Mouse (Mus musculus): ENCODE measurements around the gene Napepld. TPM values are rescaled to one million over a fixed set of nuclear protein-coding genes. Genes with fewer than 3 reads are reported as not detected.

Gene Napepld
- polyA plus RNA-seq, 1 experiment from 2014 or later, result 6.0 TPM

DNA sequence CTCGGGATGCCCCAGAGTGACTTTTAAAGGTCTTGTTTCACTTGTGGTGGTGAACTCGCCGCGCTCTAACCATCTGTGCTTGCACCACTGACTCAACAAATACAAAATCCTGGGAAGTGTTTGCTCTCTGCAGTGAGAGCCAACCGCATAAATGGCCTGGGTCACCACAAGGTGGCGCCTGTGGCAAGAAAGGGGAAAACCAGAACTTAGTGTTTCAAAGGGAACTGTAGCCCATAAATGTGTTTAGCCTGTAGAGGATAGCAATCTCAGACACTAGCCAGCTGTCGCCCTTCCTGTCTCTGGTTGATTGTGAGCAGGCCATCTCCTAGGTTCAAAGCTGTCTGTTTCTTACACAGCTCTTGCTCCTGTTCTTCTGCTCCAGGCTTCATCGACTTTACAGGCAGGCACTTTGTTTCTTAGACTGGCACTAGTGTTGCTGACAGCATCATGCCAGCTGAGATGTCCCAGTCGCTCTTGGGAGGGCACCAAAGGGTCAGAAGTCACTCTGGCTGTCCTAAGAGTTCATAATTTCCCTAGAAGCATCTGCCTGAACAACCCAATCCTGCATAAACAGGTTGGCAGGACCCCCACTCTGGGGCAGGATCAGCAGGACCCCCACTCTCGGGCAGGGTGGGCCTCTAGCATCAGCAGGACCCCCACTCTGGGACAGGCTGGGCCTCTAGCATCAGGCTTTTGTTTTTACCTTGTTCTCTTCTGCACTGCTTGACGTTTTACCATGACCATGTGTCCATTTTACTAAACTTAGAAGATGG, 42.4 kb downstream of the Napepld start:
- no peak overlapping the region for H3K4me2 ChIP-seq

GRCm38 (mm10) chr5:21658038-21658437, 43.2 kb downstream of the Napepld start:
- Histone ChIP-seq H3K9ac (no peak overlapping the region), H3K4me1 (peaks cover 5% of the 10 kb centered on the region), H3K4me2 (no peak overlapping the region), H3K4me3 (replicated peaks) (no peak overlapping the region), H3K27ac (0 out of 2 replicates have a peak overlapping the region, but pooled peaks have one; percentile 18), H3K36me3 (peaks cover 73% of the 10 kb centered on the region), H3K27me3 (no peaks in the 10 kb centered on the region), H3K9me3 (replicated peaks) (no peaks in the 10 kb centered on the region)
- no peak for ATAC-seq (replicated peaks; ENCODE audit: low FRiP score)
- WGBS, result 88% methylated on average over 6 of the region's 6 CpGs

More for the DNA sequence above, 42.4 kb downstream of the Napepld start:
- no peak overlapping the region for H3K9ac ChIP-seq
- peak; percentile 84 for ATAC-seq (replicated peaks; ENCODE audit: low FRiP score)
- WGBS, result 55% methylated on average over 11 of the region's 11 CpGs
- no peak overlapping the region for H3K4me3 ChIP-seq (replicated peaks)
- H3K27ac ChIP-seq, result peak overlapping the region; percentile 43
- peaks cover 73% of the 10 kb centered on the region for H3K36me3 ChIP-seq
- peaks cover 5% of the 10 kb centered on the region for H3K4me1 ChIP-seq
- no peaks in the 10 kb centered on the region for H3K27me3 ChIP-seq
- no peaks in the 10 kb centered on the region for H3K9me3 ChIP-seq (replicated peaks)

- 87% methylated on average over 9 of the region's 9 CpGs for WGBS
- Histone ChIP-seq H3K4me3 (replicated peaks) (no peak overlapping the region), H3K9ac (no peak overlapping the region), H3K4me1 (peaks cover 5% of the 10 kb centered on the region), H3K27ac (no peak overlapping the region), H3K4me2 (no peak overlapping the region), H3K27me3 (no peaks in the 10 kb centered on the region), H3K9me3 (replicated peaks) (no peaks in the 10 kb centered on the region), H3K36me3 (peaks cover 75% of the 10 kb centered on the region)
- no peak for ATAC-seq (replicated peaks; ENCODE audit: low FRiP score)
Measured at GRCm38 (mm10) chr5:21656912-21657311, 44.3 kb downstream of the Napepld start.

- WGBS, result 70% methylated on average over 7 of the region's 7 CpGs
- ATAC-seq (replicated peaks; ENCODE audit: low FRiP score), result no peak
- H3K27ac ChIP-seq, result no peak overlapping the region
- H3K4me3 ChIP-seq (replicated peaks), result no peak overlapping the region
- no peaks in the 10 kb centered on the region for H3K9me3 ChIP-seq (replicated peaks)
- H3K4me2 ChIP-seq, result no peak overlapping the region
- no peaks in the 10 kb centered on the region for H3K27me3 ChIP-seq
- H3K36me3 ChIP-seq, result peaks cover 69% of the 10 kb centered on the region
- peaks cover 5% of the 10 kb centered on the region for H3K4me1 ChIP-seq
- no peak overlapping the region for H3K9ac ChIP-seq
Measured at GRCm38 (mm10) chr5:21651885-21652612, 49.1 kb downstream of the Napepld start.

GRCm38 (mm10) chr5:21650736-21651135, 50.5 kb downstream of the Napepld start:
- WGBS, result 83% methylated on average over 2 of the region's 2 CpGs
- Histone ChIP-seq H3K4me1 (peaks cover 11% of the 10 kb centered on the region), H3K36me3 (peaks cover 65% of the 10 kb centered on the region), H3K4me2 (no peak overlapping the region), H3K4me3 (replicated peaks) (no peak overlapping the region), H3K27me3 (no peaks in the 10 kb centered on the region), H3K9ac (no peak overlapping the region), H3K9me3 (replicated peaks) (no peaks in the 10 kb centered on the region), H3K27ac (no peak overlapping the region)
- ATAC-seq (replicated peaks; ENCODE audit: low FRiP score), result no peak

GRCm38 (mm10) chr5:21646133-21646491, 55.1 kb downstream of the Napepld start:
- H3K9me3 ChIP-seq (replicated peaks), result no peaks in the 10 kb centered on the region
- H3K4me2 ChIP-seq, result peak overlapping the region; percentile 80
- H3K27ac ChIP-seq, result peak overlapping the region; percentile 95
- WGBS, result under 1% methylated on average over 25 of the region's 25 CpGs
- H3K9ac ChIP-seq, result peak overlapping the region; percentile 86
- H3K27me3 ChIP-seq, result 0 out of 2 replicates have a peak, but pooled peaks cover 12% of the 10 kb centered on the region
- peak overlapping the region; percentile 91 for H3K4me3 ChIP-seq (replicated peaks)
- no peak; the same call in 1 of the 2 replicates for ATAC-seq (replicated peaks; ENCODE audit: low FRiP score)
- peaks cover 32% of the 10 kb centered on the region for H3K36me3 ChIP-seq
- H3K4me1 ChIP-seq, result peaks cover 11% of the 10 kb centered on the region

DNA sequence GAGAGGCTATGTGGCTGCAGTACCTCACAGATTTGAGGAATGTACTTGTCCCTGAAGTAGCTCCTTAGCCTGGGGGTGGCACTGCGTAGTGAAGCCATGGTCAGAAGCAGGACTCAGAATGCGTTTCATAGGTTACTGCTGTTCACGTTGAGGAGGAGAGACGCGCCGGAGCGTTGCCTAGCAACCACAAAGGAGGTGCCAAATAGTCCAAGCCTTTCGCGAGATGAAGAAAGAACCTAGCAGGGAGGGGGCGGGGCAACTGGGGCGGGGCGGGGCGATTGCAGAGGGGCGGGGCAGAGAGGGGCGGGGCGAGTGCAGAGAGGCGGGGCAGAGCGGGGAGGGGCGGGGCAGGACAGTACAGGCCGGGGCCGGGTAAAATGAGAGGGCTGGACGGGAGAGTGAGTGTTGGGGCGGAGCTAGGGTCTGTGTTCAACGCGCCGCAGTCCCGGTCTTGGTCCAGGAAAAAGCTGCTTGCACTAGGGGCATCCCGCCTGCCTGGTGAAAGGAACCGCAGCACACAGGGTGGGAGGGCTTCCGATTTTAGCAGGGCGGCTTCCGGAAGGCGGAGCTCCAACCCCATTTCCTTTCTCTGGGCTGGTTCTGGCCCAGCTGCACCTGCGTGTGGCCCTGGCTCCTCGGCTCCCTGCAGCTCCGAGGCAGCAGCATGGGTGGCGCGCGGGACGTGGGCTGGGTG, 55.6 kb downstream of the Napepld start, which contains the start of the genes Fbxl13 and Armc10:
TSS of gene Fbxl13 (minus strand) at position 196 of the 694 bp plus-strand sequence.
TSS of gene Armc10 (plus strand) at position 375 of the 694 bp plus-strand sequence.
- peak within 1 kb of the TSS; percentile 95 for H3K27ac ChIP-seq
- WGBS, result under 1% methylated on average over 40 of the region's 40 CpGs
- no peaks in the 10 kb centered on the region for H3K9me3 ChIP-seq (replicated peaks)
- peaks cover 27% of the 10 kb centered on the region for H3K36me3 ChIP-seq
- 0 out of 2 replicates have a peak, but pooled peaks cover 12% of the 10 kb centered on the region for H3K27me3 ChIP-seq
- peak; percentile 98 for ATAC-seq (replicated peaks; ENCODE audit: low FRiP score)
- H3K9ac ChIP-seq, result peak within 1 kb of the TSS; percentile 86
- peak within 1 kb of the TSS; percentile 91 for H3K4me3 ChIP-seq (replicated peaks)
- H3K4me1 ChIP-seq, result peaks cover 11% of the 10 kb centered on the region
- peak within 1 kb of the TSS; percentile 80 for H3K4me2 ChIP-seq

DNA sequence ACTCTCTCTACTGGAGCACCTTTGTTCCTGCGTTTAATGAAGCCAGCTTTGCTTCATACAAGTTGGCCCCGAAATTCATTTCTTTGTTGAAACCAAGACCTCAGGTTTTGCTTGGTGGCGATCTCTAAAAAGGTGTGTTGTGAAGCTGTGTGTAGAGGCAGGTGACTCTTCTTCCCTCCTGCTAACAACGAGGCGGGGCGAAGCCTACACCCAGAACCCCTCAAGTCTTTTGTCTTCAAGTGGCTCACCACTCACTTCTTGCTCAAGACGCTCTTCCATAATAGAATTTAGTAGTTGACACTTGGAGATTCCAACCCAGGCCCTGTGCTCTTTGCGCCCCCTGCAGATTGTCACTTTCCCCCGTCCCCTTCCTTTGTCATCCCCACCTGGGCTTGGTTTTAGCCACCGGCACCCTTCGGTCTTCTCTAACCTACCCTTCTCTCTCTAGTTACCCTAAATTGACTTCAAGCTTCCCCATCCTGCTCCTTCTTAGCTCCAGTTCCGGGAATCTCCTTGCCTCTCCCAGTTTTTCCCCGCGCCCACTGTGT, 56.2 kb downstream of the Napepld start:
- H3K4me1 ChIP-seq, result peaks cover 11% of the 10 kb centered on the region
- H3K4me3 ChIP-seq (replicated peaks), result peak overlapping the region; percentile 91
- H3K9ac ChIP-seq, result peak overlapping the region; percentile 27; the same call in 1 of the 2 replicates
- 0 out of 2 replicates have a peak, but pooled peaks cover 12% of the 10 kb centered on the region for H3K27me3 ChIP-seq
- peak; percentile 5 for ATAC-seq (replicated peaks; ENCODE audit: low FRiP score)
- no peaks in the 10 kb centered on the region for H3K9me3 ChIP-seq (replicated peaks)
- H3K27ac ChIP-seq, result peak overlapping the region; percentile 64
- 14% methylated on average over 14 of the region's 14 CpGs for WGBS
- H3K4me2 ChIP-seq, result peak overlapping the region; percentile 80
- peaks cover 20% of the 10 kb centered on the region for H3K36me3 ChIP-seq

GRCm38 (mm10) chr5:21643606-21644005, 57.6 kb downstream of the Napepld start:
- 41% methylated on average over 1 of the region's 1 CpGs for WGBS

DNA sequence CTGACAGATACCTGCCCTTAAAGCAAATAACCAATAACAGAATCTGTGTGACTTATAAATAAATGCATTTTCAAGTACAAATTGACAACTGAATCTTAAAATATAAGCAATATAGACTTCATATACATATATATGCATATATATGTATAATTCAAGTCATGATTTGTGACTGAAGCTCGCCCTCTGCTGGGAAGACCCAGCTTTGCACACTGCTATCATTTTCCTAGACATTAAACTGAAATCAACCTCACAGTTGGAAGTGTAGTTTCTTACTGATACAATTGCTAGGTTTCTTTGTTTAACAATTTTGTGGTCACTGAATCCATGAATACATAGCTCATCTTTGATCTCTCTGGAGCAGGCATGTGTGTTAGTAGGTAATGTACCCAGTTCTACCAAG, 60.2 kb downstream of the Napepld start:
- WGBS, result 2% methylated on average over 1 of the region's 1 CpGs
- no peak for ATAC-seq (replicated peaks; ENCODE audit: low FRiP score)
- Histone ChIP-seq H3K9ac (no peak overlapping the region), H3K9me3 (replicated peaks) (no peaks in the 10 kb centered on the region), H3K27me3 (0 out of 2 replicates have a peak, but pooled peaks cover 15% of the 10 kb centered on the region), H3K4me3 (replicated peaks) (no peak overlapping the region), H3K4me1 (no peaks in the 10 kb centered on the region), H3K36me3 (no peaks in the 10 kb centered on the region), H3K4me2 (no peak overlapping the region), H3K27ac (no peak overlapping the region)

More at GRCm38 (mm10) chr5:21643606-21644005, 57.6 kb downstream of the Napepld start:
- H3K36me3 ChIP-seq, result peaks cover 7% of the 10 kb centered on the region
- no peak overlapping the region for H3K27ac ChIP-seq
- peaks cover 11% of the 10 kb centered on the region for H3K4me1 ChIP-seq
- H3K4me3 ChIP-seq (replicated peaks), result no peak overlapping the region
- 0 out of 2 replicates have a peak, but pooled peaks cover 13% of the 10 kb centered on the region for H3K27me3 ChIP-seq
- H3K9me3 ChIP-seq (replicated peaks), result no peaks in the 10 kb centered on the region
- H3K4me2 ChIP-seq, result no peak overlapping the region
- no peak for ATAC-seq (replicated peaks; ENCODE audit: low FRiP score)
- H3K9ac ChIP-seq, result no peak overlapping the region

GRCm38 (mm10) chr5:21625916-21626315, 75.3 kb downstream of the Napepld start:
- Histone ChIP-seq H3K36me3 (no peaks in the 10 kb centered on the region), H3K4me2 (no peak overlapping the region), H3K4me1 (no peaks in the 10 kb centered on the region), H3K27ac (no peak overlapping the region), H3K9ac (no peak overlapping the region), H3K4me3 (replicated peaks) (no peak overlapping the region), H3K27me3 (no peaks in the 10 kb centered on the region), H3K9me3 (replicated peaks) (no peaks in the 10 kb centered on the region)
- ATAC-seq (replicated peaks; ENCODE audit: low FRiP score), result no peak
